Mouse (Mus musculus): ENCODE results near the gene Pik3ip1.
A peak's percentile ranks its signal among the peaks of the same experiment; 100 is the strongest.

Pik3ip1 gene

DNA sequence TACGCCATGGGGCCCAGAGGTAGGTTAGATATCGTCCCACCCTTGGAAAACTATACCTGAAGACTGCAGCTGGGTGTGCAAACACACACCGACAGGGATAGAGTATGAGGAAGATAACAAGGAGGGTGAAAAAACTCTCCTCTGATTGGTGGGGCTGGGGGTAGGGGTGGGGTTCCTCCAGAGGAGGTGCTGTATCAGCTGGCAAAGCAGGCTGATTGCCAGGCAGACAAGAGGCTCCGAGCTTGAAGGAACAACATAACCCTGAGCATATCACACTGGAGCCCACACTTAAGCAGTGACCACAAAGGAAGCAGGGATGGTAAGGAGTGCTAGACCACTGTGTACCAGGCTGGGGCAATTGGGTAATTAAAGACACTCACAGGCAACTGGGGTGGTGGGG lies 49.2 kb downstream of the Pik3ip1 start:
- DNase-seq (ENCODE audit: low spot score): no peak

GRCm38 (mm10) chr11:3381148-3381814 lies 51.1 kb downstream of the Pik3ip1 start:
- DNase-seq (ENCODE audit: low spot score): no peak

GRCm38 (mm10) chr11:3382602-3383594 lies 52.7 kb downstream of the Pik3ip1 start:
- no peak for DNase-seq (ENCODE audit: low spot score)

GRCm38 (mm10) chr11:3386941-3387368 lies 56.8 kb downstream of the Pik3ip1 start:
- peak; percentile 92 for DNase-seq (ENCODE audit: low spot score)

GRCm38 (mm10) chr11:3387482-3388196 lies 57.4 kb downstream of the Pik3ip1 start:
- DNase-seq (ENCODE audit: low spot score): no peak

DNA sequence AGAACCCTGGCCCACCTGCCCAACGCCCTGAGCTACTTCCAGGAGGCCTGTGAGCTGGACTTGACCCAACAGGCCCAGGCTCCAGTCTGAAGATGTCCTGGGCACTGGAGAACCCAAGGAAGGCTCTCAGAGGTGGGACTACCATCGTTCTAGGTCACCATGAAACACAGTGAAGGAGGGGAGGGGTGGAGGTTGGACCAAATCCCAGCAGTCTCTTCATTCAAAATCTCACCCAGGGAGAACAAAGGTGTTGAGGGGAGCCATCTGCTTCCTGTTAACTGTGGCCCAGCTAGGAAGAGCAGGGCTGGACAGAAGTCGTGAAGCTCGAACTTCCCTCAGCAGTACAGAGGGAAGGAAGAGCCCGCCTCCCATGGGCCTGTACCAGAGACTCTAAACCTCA lies 59.8 kb downstream of the Pik3ip1 start:
- no peak for DNase-seq (ENCODE audit: low spot score)

DNA sequence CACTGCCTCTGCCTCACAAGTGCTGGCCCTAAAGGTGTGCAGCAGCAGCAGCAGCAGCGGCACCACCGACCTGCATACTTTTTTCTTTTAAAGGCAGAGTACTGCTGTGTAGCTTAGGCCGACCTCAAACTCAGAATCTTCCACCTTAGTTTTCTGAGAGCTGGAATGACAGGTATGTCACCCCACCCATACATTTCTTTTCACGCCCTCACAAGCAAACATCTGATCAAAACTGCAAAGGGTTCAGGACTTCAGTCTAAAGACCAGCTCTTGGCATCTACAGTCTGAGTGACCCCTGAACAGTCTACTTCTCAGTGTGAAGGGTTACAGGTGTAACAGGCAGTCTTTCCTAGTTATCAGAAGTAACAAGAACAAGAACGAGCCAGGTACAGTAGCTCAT lies 60.6 kb downstream of the Pik3ip1 start:
- no peak for DNase-seq (ENCODE audit: low spot score)

- no peak for DNase-seq (ENCODE audit: low spot score)
Observed at GRCm38 (mm10) chr11:3392526-3392925, 62.3 kb downstream of the Pik3ip1 start.
